Mouse (Mus musculus) small intestine, adult 2 months (tissue): ENCODE results near the gene Caskin1.

Experiments used
- CTCF ChIP-seq: fragments of 200-500 bp; IDR thresholded peaks from 2 replicates; pipeline ENCODE4 v1.5.1; 2012; ENCODE audit warnings: low read depth, mild to moderate bottlenecking, control low read depth, inconsistent platforms, low read length, moderate library complexity, mixed read lengths; ENCODE audit not compliant: insufficient replicate concordance, insufficient read length; ENCODE audit errors: extremely low read depth
- POLR2A ChIP-seq: fragments of 200-500 bp; IDR thresholded peaks from 2 replicates; pipeline ENCODE4 v1.6.1; 2012; ENCODE audit warnings: low read depth, mild to moderate bottlenecking, control low read depth, inconsistent platforms, low read length, moderate library complexity

DNA sequence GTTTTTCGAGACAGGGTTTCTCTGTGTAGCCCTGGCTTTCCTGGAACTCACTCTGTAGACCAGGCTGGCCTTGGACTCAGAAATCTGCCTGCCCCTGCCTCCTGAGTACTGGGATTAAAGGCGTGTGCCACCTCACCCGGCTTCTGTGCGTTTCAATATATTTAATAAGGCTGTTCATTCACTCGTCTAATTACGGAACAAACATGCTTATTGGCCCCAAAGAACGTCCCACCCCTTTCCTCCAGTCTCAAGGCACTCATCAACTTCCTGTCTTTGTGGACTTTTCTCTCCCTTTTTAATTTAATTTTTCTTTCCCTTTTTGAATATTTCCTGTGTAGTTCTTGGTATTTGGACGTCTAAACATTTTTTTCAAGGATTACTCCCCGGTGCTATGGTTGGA, 60.0 kb downstream of the Caskin1 start:
- TF ChIP-seq CTCF (no peak), POLR2A (no peak)
